Mouse (Mus musculus) Muller cell, postnatal 12 days (primary cell): ENCODE measurements at regions not wholly inside any gene's neighbourhood (a gene's known extent, or its start where the extent isn't known, plus 50 kb on each side); places are given as distances from the start of the nearest gene placed in this dataset.

Experiments
- DNase-seq: peaks from one replicate; pipeline ENCODE4 v3.0.0-alpha.2; 2015; ENCODE audit errors: inconsistent ontology term

DNA sequence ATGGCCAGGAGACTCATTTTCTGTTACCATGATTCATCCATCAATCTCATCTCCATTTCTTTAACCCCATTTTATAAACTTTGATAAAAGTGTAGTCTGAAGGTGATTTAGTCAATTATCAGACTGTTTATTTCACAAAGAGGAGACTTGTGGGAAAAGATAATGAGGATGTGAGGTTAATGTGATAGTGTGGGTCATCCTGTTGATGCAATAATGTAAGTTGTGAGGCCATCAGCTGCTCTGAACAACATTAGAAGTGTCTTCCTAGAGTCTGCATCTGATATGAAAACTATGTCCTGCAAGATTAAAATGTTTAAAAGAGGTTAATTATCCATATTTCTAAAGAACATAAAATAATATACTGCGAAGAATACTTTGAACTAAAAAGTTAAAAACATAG, 842.8 kb downstream of the Pcdh17 start:
- peak; percentile 36 for DNase-seq

DNA sequence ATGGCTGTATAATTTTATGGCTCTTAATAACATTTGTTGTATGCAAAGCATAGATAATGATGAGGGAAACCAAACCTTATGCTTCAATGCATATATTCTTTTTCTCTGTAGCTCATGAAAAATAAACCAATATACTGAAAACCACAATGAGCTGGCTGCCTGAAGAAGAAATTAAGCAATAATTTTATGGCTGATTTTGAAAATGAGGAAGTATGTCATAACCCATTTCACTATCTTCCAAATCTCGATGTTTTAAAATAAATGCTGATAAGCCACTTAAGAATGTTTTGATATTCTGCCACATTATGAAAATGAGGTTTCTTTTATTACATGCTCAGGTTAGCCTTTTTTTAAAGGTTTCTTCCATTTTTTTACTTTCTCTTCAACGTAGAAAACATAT, 844.1 kb downstream of the Pcdh17 start:
- no peak for DNase-seq

- no peak for DNase-seq
Measured at GRCm38 (mm10) chr14:85298991-85299390, 855.6 kb downstream of the Pcdh17 start.

DNA sequence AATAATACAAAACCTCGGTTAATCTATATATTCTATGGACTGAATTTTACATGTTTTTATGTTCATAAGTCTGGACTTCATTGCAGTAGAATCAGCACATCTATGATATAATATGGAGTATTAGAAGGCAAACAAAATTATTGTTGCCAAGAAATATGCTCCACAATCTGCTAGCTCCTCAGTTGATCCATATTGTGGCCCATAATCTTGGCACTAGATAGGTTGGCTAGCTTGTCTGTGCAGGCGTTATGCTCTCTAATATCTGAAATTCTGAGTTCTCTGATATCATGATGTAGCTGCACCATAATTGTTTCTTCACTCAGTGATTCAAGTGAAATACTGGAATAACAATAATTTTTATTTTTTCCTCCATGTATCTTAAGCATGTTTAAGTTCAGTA, 877.3 kb downstream of the Pcdh17 start:
- no peak for DNase-seq

DNA sequence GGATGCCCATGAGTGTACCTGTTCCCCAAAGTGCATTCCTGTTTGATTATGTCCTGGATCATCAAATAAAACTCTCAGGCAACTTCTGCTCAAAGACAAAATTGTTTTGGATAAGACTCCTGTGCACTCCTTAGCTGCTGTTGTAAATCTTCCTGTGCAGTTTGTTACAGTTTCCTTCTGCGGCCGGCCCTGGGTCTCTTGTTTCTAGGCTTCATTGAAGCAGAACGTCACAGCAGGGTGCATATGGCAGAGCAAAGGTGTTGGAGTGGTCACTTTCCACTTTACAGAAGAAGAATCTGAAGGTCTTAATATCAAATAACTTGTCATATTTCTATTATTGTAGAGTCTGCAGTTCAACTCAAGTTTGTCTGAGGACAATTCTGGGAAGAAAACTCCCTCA, 889.9 kb downstream of the Pcdh17 start:
- no peak for DNase-seq

- DNase-seq, result no peak
Measured at GRCm38 (mm10) chr14:85337182-85337581, 893.8 kb downstream of the Pcdh17 start.

DNA sequence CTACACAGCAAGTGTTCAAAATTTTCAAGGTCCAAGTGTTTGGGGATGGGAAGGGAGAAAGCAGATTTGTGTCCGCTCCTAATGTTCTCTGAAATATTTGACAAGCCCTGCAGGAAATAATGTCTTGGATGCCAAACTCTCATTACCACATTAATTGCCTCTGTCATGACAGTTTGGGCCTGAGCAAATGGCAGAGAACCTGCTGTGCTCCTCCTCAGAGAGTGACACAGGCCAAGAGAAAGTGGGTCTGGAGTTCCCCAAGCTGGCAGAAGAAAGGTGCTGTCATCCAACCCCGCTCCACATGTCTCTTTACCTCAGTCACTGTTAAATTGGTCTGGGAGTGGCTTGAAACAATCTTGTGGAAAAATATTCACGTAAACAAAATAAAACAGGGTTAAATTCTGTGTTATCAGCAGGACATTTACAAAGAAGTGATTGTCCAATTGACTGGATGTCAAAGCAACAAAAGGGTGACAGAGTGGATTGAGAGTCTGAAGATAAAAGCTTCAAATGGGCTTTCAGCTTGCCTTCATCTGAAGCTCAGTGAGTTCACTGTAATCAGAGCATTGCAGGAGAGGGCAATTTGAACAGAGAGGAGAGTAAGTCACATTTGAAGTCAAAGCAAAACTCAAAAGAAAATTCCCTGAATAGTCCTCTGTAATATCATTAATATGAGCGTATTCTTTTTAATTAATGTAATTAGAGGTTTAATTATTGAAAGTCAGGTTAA, 911.4 kb downstream of the Pcdh17 start:
- DNase-seq, result peak; percentile 83

GRCm38 (mm10) chr14:85363611-85364010, 920.2 kb downstream of the Pcdh17 start:
- DNase-seq, result no peak

DNA sequence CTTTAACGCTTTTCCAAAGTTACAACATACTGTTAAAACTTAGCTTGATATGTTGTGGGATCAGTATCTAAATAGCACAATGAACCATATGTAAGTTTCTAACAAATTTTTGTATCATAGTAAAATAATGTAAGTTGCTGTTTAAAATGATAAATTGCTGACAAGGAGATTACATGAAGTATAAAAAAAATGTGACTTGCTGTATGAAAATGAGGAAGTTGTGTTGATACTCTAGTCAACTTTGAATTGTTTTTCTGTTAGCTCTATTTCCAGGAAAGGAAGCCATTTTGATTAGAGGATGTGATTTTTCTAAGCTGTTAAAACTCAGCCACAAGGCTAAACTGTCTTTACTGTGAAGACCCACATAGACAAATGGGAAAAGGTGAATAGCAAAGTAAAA, 929.9 kb downstream of the Pcdh17 start:
- DNase-seq, result no peak

- DNase-seq, result no peak
Measured at GRCm38 (mm10) chr14:85403644-85404043, 960.3 kb downstream of the Pcdh17 start.
